Mouse (Mus musculus): Measurements from ENCODE around the gene Mrtfb.
A peak's percentile ranks its signal among the peaks of the same experiment; 100 is the strongest.

The Mrtfb gene

DNA sequence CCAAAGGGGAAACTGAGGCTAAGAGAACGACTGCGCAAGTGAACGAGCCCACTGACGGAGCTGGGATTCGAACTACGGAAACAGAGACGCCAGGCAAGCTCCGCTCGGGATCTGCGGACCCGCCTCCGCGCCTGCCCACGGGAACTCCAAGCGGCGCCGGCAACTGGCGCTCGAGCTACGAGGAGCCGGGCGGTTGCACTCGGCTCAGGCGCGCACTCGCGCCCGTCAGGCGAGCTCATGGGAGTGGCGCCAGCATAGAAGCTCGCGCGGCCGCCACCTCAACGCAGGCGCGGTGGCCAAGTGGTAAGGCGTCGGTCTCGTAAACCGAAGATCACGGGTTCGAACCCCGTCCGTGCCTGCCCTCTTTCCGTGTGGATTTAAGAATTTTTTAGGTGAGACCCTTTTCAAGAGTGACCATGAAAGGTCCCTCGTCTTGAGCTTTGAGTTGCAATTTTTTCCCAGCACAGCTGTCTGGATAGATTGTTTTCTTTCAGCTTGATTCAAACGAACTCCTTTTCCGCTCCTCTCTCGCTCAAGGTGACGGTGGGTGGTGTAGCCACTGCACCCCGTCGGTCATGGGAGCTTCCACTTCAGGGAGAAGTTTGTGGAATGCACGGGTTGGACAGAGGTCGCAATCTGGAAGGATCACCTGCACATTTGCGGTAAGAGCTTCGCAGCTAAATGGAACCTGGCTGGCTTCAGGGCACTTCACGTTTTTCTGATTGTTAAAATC lies 180.9 kb downstream of the Mrtfb start:
- DNase-seq (ENCODE audit: inconsistent ontology term): peak; percentile 96

DNA sequence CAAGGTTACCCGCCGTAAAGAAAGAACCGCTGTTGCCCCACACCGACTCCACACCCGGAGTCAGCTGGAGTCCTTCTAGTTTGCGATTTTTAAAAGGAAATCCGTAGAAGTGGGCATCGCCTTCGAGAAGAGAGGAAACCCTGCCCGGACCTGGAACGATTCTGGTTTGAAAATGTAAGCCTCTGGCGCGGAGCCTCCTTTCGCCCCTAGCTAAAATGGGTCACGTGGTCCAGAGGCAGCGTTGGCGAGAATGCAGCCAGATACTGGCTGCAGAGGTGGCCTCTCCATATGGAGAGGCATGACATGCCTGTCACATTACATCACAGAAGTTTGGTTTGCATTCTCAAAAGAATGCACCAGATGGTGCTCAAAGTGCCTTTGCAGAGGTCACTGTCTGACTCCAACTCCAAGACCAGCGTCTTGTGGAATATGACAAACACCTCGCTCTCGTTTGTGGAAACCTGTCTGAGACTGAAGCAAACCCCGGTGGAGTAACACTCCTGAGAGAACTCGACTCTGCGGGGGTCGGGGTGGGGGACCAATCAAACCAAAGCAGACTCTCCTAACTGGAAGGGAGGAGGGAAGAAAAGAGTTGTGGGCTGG lies 181.6 kb downstream of the Mrtfb start:
- peak; percentile 78 for DNase-seq (ENCODE audit: inconsistent ontology term)

DNA sequence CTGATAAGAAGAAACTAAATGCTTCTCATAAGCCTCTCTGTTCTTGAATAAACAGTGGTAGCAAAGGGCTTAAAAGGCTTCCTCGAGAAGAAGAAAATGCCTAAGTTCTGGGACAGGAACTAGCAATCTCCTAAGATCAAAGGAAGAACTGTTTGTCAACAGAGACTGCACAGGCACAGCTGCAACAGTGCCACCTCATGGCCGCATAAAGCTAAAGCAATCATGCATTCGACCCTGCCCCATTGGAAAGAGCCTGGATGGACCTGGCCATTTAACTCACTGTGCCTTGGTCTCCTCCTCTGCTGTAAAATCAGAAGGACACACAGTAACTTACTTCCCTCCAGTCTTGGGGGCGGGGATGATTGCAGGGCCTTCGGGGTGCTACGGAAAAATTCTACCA lies 184.2 kb downstream of the Mrtfb start:
- no peak for DNase-seq (ENCODE audit: inconsistent ontology term)

DNA sequence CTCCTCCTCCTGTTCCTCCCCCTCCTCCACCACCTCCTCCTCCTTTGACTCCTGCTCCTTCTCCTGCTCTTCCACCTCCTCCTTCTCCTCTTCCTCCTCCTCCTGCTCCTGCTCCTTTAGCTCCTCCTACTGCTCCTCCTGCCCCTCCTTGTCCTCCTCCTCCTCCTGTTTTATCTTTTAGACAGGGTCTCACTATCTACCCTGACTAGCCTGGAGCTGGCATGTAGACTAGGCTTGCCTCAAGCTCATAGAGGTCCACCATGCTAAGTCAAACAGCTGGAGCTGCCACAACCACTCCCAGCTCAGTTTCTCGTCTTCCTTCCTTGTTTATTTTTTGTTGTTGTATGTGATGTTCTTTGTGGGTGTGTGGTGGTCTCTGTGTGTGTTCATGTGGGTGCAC lies 187.5 kb downstream of the Mrtfb start:
- no peak for DNase-seq (ENCODE audit: inconsistent ontology term)

DNA sequence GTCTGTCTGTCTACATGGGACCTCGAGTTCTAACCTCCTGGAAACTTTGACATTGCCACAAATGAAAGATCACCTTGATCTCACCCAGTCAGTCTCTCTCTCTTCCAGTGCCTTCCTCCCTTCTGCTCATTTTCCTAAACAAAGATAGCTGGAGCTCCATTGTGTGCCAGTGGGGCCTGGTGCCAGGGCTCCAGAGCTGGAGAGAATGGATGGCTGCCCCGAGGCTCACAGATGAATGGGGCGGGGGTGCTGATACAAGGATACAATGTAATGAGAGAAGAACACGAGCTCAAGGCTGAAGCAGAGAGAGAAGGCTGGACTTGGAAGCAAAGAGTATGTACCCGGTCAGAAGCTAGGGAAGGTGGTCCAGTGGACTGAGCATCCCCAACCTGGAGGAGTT lies 189.2 kb downstream of the Mrtfb start:
- DNase-seq (ENCODE audit: inconsistent ontology term): peak; percentile 62

DNA sequence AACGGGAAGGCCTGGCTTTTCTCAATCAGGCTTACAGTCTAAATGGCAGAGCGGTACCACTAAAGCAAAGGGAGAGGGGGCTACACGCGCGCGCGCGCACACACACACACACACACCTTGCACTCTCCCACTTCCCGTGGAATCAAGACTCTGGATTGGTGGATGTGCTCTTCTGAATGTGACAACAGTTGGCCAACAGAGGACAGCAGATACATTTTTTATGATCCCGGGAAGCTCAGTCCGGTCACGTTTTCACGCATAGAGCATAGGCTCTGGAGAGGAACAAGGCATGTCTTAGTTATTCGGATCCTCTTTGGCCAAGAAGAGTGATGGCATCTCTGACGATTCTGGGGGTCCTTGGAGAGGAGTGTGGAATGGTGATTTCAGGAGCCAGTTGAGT lies 190.2 kb downstream of the Mrtfb start:
- DNase-seq (ENCODE audit: inconsistent ontology term): peak; percentile 36

DNA sequence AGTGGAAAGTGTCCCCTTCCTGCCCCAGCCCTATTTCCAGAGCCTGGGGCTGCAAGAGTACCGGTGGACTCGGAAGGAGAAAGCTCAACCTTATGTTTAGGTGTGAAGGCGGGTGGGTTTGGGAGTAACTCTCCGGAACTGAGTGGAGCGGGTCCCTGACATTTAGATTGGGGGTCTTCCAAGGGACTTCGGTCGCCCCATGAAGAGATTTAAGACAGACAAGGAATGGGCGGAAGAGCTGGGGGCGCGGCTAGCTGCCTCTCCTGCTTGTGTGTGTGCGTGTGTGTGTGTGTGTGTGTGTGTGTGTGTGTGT lies 190.6 kb downstream of the Mrtfb start:
- no peak for DNase-seq (ENCODE audit: inconsistent ontology term)

DNA sequence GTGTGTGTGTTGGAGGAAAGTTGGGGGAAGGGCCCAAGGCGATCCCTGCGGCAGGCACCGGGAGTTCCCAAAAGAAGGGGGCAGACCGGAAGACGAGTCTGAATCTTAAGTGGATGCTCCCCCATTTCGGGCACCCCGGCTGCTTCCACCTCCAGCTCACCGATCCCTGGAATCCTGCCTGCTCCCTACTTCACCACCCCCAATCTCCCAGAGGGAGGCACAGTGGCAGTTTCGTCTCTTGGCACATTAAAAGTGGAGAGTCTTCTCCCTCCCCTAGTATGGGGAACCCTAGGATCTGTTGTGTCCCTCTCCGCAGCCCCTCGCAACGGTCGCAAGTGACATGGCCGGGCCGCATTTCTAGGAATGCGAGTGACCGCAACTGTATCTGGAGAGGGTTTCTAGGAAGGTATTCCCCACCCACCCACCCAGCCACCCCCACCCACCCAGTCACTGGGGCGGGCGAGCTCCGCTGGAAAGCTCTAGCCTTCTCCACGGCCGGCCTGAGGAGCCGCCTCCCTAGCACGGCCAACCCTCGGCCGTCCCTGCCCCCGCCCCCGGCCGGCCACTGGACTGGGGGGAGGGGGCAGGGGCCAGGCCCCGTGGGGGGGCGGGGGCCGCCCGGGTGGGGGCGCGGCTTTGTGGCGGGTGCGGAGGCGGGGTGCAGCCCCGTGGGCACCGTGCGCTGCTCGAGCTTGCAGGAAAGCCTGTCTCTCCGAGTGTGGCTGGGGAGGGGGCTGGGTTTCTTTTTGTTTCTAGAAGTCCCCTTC lies 191.2 kb downstream of the Mrtfb start:
- DNase-seq (ENCODE audit: inconsistent ontology term): peak; percentile 68

DNA sequence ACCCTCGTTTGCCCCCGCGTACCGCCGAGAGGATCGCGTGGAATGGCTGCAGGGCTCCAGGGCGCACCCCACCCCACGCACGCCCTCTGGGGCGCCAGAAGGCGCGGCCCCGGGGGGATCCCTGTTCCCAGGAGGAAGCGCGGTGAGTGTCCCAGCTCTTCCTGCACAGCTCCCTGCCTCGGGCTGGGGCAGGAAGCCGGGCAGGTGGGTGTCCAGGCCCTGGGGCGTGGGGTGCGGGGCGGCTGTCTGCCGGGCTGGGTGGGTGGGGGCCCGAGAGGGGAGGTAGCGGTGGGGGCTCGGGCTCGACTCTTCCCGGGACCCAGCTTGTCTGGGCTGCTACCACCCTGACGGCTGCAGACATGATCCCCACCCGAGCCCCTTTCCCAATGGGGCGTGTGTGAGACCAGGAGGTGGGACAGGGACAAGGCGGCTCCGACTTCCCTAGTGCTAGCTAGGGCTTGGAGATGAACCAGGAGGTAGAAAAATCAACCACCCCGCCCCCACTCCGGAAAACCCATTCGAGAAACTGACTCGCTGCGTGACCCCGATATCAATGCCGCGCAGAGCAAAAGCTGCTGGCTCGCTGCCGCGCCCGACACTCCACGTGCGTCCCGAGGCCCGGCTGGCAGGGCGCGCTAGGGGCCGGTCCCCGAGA lies 191.9 kb downstream of the Mrtfb start:
- peak; percentile 29 for DNase-seq (ENCODE audit: inconsistent ontology term)

DNA sequence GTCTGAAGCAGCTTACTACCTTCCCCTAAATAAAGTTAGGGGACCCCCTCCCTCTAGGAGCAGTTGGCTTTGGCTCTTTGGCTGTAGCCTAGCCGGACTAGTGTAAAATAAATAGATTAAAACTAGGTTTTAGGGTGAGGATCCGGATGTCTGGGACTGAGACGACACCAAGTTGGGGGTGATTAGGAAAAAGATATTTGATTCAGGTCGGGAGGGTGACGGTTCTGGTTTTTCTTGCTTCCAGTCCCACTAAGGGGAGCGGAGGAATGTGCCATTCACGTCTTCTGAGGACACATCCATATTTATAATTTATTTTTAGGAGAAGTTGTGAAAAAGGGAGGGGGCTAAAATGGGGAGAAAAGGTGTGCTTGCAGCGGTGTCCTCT lies 192.4 kb downstream of the Mrtfb start:
- DNase-seq (ENCODE audit: inconsistent ontology term): no peak

DNA sequence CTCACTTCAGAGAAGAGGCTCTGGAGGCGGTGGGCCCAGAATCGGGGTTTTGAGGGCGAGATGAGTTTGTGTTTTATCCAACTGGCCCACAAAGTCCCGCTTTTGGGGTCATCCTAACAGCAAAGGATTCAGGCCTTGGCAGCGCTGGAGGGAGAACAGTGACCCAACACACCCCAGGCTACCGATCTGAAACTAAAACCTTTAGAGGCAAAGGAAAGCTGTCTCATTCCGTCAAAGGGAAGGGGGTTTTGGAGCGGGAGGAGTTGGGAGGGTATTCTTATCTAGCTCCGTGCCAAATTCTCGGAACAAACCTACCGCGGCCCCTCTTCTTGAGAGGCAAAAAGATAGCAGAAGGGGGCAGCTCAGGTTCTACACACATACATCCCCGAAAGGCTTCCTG lies 193.2 kb downstream of the Mrtfb start:
- no peak for DNase-seq (ENCODE audit: inconsistent ontology term)

DNA sequence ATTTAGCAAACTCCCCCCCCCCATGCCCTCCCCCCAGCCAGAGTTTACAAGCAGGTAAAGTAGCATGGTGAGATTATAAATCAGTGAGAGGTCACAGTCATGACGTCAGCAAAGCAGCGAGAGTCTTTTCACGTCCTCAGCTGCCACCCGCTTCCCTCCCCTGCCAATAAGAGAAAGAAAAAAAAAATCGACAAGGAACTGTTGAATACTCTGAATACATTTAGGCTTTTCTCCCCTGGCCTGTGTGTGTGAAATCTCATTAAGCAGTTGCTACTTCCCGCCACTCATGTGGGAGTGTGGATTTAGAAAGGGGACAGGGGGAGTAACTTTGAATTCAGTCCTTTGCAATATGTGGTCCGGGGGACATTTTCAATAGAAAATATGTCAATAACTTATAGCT lies 194.6 kb downstream of the Mrtfb start:
- DNase-seq (ENCODE audit: inconsistent ontology term): no peak

DNA sequence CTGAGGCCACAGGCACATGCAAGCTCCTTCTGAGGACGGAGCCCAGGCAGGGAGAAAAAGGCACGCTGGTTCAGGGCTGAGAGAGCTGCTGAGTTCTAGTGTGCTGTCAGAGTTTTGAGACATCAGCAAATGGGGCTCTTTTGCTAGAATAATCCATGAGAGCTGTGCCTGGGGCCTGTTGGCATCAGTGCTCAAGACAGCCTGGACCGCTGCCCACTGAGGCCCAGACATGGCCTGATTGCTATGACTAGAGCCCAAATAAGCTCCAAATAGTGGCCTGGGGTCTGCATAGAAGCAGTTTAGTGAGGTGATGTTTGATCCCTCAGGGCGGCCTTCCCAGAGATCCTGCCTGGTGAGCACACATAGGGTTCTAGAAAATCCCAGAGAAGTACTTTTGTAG lies 195.7 kb downstream of the Mrtfb start:
- peak; percentile 27 for DNase-seq (ENCODE audit: inconsistent ontology term)

DNA sequence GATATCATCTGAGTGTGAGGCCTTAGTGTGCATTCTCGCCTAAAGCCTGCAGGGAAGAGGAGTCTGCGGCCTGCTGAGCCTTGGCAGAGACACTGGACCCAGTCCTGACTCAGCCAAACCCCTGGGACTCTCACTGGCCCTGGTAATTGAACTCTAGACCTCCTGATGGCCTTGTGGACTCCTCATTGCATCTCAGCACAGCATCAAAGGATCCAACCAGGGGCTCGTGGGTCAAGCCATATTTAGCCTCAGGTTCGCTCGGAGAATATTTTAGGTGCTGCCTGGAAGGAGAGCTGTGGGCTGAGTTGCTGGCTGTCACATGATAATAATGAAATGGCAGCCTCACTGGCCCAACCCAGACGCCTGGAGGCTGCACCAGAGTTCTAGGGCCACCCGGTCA lies 196.4 kb downstream of the Mrtfb start:
- no peak for DNase-seq (ENCODE audit: inconsistent ontology term)

DNA sequence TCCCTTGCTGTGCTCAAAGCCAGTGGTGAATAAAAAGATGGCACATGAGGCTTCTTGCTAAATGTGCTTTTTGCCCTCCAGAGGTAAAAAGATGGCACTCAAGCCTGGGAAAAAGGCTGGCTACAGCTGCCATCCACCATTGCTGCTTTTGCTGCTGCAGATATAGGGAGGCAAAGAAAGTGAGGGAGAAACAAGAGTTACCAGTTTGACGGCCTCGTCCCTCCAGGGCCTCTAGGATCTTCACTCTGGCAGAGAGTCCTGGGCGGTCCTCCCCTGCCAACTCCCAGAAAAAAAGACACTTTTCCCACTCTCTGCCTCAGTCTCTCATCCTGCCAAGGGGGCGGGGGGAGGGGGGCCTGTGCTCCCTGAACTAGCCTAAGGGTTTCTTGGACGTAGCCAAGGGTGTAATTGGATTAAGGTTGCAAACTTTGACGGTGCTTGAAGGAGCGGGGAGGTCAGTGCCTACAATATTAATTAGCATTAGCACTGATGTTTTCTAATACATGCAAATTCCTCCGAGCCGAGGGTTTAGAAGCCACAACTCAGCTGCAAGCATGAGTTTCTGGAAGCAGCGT lies 197.8 kb downstream of the Mrtfb start:
- no peak for DNase-seq (ENCODE audit: inconsistent ontology term)

DNA sequence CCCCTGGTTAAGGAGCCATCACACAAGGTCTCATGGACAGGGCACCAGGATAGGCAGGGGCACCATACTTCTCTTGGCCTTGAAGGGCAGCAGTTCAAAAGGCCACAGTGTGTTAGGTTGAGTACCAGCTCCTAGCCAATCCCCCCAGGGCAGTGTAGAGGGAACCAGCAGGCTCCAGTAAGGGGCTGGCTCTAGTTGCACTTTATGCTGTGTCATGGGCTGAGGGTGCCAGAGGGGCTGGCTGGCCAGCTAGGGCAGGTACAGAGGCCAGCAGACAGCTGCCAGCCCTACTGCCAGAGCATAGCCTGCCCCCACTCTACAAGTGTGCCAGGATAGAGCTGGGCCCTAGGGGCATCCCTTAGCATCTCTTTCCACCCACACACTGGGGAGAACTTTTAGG lies 199.3 kb downstream of the Mrtfb start:
- DNase-seq (ENCODE audit: inconsistent ontology term): no peak

DNA sequence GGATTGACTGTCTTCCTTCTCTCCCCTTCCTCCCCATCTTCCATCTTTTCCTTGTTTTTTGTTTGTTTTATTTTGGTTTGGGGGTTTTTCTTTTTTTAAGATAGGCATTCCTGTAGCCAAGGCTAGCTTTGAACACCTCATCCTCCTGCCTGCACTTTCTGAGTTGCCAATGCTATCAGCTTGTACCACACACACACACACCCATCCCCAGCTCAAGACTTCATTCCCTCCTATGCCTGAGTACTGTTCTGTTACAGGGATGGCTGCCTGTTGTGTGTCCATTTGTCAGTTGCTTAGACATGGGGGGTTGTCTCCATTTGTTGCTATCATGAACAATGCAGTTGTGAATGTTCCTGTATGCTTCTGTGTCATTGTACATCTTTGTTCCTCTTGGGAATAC lies 202.3 kb downstream of the Mrtfb start:
- DNase-seq (ENCODE audit: inconsistent ontology term): no peak

DNA sequence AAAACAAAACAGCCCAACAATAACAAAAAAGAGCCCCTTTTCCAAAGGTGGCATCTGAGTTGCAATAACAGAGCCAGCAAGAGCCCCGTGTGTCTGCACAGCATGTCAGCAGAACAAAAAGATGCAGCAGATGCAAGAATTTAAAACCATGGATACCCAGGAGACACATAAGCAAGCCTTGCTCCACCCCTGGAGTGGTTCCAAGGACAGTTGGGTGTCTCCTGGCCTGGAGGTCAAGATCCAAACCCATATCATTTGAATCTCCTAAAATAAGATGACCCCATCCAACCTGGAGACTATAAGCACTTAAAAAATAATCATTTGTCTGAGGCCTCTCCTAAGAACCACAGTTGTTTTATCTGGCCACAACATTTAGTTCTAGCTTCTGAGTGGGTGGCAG lies 203.8 kb downstream of the Mrtfb start:
- DNase-seq (ENCODE audit: inconsistent ontology term): no peak

DNA sequence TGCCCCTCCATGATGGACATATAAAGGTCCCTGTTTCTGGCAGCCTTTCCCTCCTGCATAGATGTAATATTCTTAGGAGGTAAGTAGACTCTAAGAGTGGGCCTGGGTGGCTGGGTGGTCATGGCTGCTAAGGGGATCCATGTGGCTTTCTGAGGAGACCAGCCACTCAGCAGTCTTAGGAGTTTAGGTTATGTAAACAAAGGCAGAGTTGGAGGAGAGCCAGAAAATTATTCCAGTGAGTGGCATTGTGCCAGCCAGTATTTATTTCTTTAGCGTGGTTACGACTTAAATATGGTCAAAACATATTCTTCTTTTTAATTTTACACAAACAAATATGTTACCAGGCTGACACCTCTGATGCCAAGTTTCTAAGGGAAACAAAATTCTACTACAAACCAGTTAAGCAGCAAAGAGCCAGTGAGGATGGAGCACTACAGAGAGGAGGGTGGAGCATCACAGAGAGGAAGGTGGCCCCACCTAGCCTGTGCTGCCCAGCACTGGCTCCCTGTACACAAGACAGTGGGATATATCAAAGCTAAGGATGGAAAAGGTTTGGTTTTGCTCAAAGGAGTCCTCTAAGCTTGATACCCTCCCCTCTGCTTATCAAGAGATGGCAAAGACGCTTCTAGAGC lies 204.6 kb downstream of the Mrtfb start:
- DNase-seq (ENCODE audit: inconsistent ontology term): no peak

DNA sequence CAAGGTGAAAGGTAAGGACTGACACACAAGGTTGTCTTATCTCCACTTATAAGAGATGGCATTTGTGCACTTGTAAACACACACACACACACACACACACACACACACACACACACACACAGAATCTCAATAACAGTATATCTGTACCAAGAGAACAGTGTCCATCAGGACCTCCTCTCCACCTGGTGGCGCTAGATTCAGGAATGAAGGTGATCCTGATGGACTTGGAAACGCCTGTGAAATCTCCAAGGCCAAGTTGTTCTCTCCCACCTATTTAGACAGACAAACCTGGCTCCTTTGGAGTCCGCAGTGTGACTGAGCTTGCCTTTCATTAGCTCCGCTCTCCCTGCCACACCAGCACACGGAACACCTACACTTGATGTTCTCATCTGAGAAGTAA lies 208.4 kb downstream of the Mrtfb start:
- no peak for DNase-seq (ENCODE audit: inconsistent ontology term)
